Mouse (Mus musculus) megakaryocyte, embryonic 14.5 days (primary cell): ENCODE measurements around the gene Myrf.

Experiments used
- FLI1 ChIP-seq: IDR thresholded peaks from 2 replicates; pipeline ENCODE4 v1.6.1; 2012; ENCODE audit warnings: low read length, inconsistent platforms, mixed read lengths
- GATA1 ChIP-seq: IDR thresholded peaks from 3 replicates; pipeline ENCODE4 v1.6.1; 2012; ENCODE audit warnings: mixed read lengths, low read length, inconsistent platforms, borderline replicate concordance

- TF ChIP-seq GATA1 (no peak), FLI1 (no peak)
Observed at GRCm38 (mm10) chr19:10186569-10186968, 54.0 kb downstream of the Myrf start.
